Comparison of ENCODE assay signal across 8 mouse cellular contexts in the genomic region with DNA sequence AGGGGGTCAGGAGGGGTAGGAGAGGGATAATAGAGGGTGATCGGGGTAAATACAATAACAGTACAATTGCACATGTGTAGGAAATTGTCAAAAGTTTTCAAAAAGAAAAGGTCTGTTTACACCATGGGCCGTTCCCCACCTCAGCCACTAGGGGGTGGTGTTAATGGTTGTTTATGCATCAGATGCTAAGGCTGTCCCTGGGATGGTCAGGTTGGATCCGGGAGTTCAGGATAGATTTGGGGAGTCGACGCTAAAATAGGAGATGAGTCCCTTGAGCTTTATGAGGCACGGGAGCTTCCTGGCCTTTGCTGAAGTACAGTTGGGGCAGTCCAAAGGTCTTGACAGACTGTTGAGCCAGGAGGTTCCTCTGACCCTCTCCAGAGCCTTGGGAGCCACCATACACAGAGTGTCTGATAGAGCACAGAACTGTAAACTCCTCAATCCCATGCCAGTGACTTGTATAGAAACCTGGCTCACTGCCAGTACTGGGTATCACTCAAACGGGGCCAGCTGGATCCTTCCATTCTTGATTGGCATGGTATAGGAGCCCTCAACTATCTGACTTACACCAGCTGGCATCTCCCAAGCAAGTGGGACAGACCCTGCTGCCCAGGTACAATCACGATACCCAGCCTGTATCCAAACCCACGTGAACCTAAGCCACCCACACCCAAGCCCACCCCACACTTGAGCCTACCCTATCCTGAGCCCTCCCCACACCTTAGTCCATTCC.
DNase-seq lines count a peak whose midpoint lies in the region; ATAC-seq lines count a peak whose summit lies in the region.

No protein-coding gene starts in this region.

- no peaks in the 10 kb centered on the region for H3K9me3 ChIP-seq in forebrain, embryonic 13.5 days (replicated peaks)
- H3K9me3 ChIP-seq in forebrain, embryonic 12.5 days: no peaks in the 10 kb centered on the region
- H3K9me3 ChIP-seq in lung, embryonic 15.5 days: no peaks in the 10 kb centered on the region

- H3K36me3 ChIP-seq in forebrain, embryonic 13.5 days (ENCODE audit: poor library complexity, severe bottlenecking): no peaks in the 10 kb centered on the region
- H3K36me3 ChIP-seq in forebrain, embryonic 12.5 days (replicated peaks): no peaks in the 10 kb centered on the region
- no peaks in the 10 kb centered on the region for H3K36me3 ChIP-seq in lung, embryonic 15.5 days

- H3K4me3 ChIP-seq in forebrain, embryonic 13.5 days: no peak overlapping the region
- H3K4me3 ChIP-seq in forebrain, embryonic 12.5 days (replicated peaks): no peak overlapping the region
- H3K4me3 ChIP-seq in lung, embryonic 15.5 days: no peak overlapping the region

- no peak overlapping the region for H3K9ac ChIP-seq in forebrain, embryonic 13.5 days
- H3K9ac ChIP-seq in forebrain, embryonic 12.5 days: no peak overlapping the region
- H3K9ac ChIP-seq in lung, embryonic 15.5 days: no peak overlapping the region

- DNase-seq in lung, postnatal 14 days: no peak
- peak; percentile 49 for DNase-seq in cerebellum, adult 8-10 months
- DNase-seq in layer of hippocampus, adult 9-10 months (ENCODE audit: low spot score): no peak
- DNase-seq in spleen, postnatal 10 days (ENCODE audit: low spot score in 2 of 2): no peak

- peak; percentile 80 for ATAC-seq in forebrain, embryonic 13.5 days
- no peak for ATAC-seq in forebrain, embryonic 12.5 days (ENCODE audit: low FRiP score)
- 0 out of 2 replicates have a peak, but pooled peaks have one; percentile 20 for ATAC-seq in lung, embryonic 15.5 days (ENCODE audit: borderline replicate concordance, extremely low read depth, low FRiP score, low TSS enrichment)
- ATAC-seq in megakaryocyte-erythroid progenitor cell, adult 5-6 weeks (replicated peaks; ENCODE audit: low FRiP score, low TSS enrichment, poor library complexity, severe bottlenecking): peak; percentile 67; the same call in 1 of the 2 replicates

- H3K4me2 ChIP-seq in forebrain, embryonic 13.5 days: no peak overlapping the region
- no peak overlapping the region for H3K4me2 ChIP-seq in forebrain, embryonic 12.5 days
- no peak overlapping the region for H3K4me2 ChIP-seq in lung, embryonic 15.5 days

- 0 out of 2 replicates have a peak overlapping the region, but pooled peaks have one; percentile 44 for H3K27ac ChIP-seq in forebrain, embryonic 13.5 days
- no peak overlapping the region for H3K27ac ChIP-seq in forebrain, embryonic 12.5 days
- H3K27ac ChIP-seq in lung, embryonic 15.5 days: no peak overlapping the region

- H3K27me3 ChIP-seq in forebrain, embryonic 13.5 days: no peaks in the 10 kb centered on the region
- H3K27me3 ChIP-seq in forebrain, embryonic 12.5 days: no peaks in the 10 kb centered on the region
- H3K27me3 ChIP-seq in lung, embryonic 15.5 days: no peaks in the 10 kb centered on the region

- WGBS in forebrain, embryonic 13.5 days: 53% methylated on average over 9 of the region's 9 CpGs
- 60% methylated on average over 9 of the region's 9 CpGs for WGBS in forebrain, embryonic 12.5 days
- WGBS in lung, embryonic 15.5 days: 64% methylated on average over 9 of the region's 9 CpGs

- peaks cover 16% of the 10 kb centered on the region; the same call in 1 of the 2 replicates for H3K4me1 ChIP-seq in forebrain, embryonic 13.5 days
- peaks cover 4% of the 10 kb centered on the region; the same call in 1 of the 2 replicates for H3K4me1 ChIP-seq in forebrain, embryonic 12.5 days
- H3K4me1 ChIP-seq in lung, embryonic 15.5 days: no peaks in the 10 kb centered on the region
